Mouse (Mus musculus) 3134 (cell line): Measurements from ENCODE around the gene Emc6.

Experiments
- DNase-seq: peaks from one replicate; pipeline ENCODE4 v3.0.0-alpha.2; 2011; ENCODE audit warnings: low spot score; ENCODE audit not compliant: insufficient read length; ENCODE audit errors: extremely low read depth

Gene Emc6

GRCm38 (mm10) chr11:73132999-73133398, 43.8 kb downstream of the Emc6 start:
- DNase-seq: no peak

- DNase-seq: peak; percentile 40
These were observed 45.8 kb downstream of the Emc6 start for GRCm38 (mm10) chr11:73131020-73131419.

GRCm38 (mm10) chr11:73126495-73126894, 50.3 kb downstream of the Emc6 start:
- no peak for DNase-seq
